Mouse (Mus musculus): ENCODE measurements at regions not wholly inside any gene's neighbourhood (a gene's known extent, or its start where the extent isn't known, plus 50 kb on each side); places are given as distances from the start of the nearest gene placed in this dataset.

DNA sequence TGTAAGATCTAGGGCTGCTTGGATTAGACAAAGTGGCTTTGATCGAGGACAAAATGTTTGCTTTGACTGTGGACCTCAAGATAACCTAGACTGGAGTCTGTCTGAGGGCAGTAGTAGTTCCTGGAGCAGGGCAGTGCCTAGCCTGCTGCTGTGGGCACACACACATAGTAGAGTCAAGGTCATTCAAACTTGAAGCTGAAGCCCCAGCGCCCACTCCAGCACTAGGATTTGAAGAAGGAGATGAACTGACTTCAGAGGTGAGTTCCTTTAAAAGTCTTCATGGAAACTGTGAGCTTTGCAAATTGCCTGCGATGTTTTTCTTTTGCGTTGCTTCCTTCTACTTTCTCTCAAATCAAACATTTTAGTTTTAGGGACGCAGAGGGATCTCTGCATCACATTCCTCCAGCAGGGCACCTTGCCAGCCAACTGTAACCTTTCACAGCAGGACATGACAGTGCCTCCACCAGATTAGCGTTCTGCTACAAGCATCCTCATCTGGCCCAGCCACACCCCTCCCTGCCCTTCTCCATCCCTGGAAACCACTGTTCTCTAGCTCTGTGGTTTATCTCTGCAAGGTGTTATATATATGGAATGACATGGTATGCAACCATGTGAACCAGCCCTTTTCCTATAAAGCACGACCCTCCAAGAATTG, 377.3 kb upstream of the Gm10131 start:
- no peak for DNase-seq (ENCODE audit: low spot score in 2 of 2)

DNA sequence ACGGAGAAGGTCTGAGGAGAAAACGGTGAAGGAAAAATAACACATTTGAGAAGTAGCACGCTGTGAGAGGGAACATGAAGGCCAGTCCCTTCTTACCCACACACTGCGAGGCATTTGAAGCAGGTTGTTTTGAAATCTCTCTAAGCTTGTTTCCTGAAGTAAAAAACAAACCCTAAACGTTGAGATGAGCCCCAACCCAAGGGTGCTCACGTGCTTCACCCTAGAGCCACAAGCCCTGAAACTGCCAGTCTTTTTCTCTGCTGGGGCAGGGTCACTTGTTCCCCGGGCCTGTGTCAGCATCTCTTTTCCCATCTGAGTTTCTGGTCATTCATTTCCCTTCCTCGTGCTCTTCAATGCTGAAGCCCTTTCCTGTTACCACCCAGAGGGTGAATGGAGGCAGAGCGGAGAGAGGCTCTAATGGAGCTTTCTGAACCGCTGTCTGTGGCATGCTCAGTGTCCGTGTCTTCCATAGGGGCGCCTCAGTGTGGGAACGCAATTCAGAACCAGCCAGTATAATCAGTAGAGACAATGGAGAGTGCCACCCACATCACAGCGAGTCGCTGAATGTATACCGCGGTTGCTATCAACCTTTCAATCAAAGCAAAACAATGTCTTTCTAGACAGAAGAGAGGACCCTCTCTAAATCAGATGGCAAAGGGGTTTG, 375.0 kb upstream of the Gm10131 start:
- no peak for DNase-seq (ENCODE audit: low spot score in 2 of 2)

DNA sequence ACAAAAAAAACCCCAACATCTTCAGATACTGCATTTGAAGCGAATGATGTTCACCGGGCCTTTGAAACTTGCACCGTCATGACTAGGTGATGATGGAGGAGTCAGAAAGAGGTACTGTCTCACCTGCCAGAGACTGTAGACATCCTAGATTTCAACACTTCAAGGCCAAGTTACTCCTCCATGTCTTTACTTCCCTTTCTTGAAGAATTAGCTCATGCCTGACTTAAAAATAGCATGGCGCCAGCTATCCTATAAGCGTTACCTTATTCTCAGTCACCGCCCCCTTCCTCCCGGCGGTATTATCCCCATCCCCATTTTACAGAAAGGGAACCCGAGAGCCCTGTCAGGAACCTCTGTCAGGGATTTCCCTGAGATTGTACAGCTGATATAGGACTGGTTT, 374.4 kb upstream of the Gm10131 start:
- no peak for DNase-seq (ENCODE audit: low spot score in 2 of 2)

DNA sequence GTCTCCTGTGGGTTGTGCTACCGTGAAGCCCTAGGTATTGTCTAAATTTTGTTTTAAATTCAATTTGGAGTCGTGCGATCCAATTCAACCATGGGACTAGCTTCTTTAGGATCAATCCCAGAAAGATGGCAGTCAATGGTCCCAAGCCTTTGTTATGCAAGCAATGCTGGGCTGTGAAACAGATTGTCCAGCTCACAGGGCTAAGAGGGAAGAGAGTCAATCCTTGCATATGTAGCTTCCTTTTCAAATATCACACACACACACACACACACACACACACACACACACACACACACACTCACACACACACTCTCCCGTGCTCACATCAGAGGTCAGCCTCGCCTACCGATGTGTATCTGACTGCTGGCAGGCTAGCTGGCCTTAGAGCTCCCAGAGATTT, 373.8 kb upstream of the Gm10131 start:
- DNase-seq (ENCODE audit: low spot score in 2 of 2): no peak

DNA sequence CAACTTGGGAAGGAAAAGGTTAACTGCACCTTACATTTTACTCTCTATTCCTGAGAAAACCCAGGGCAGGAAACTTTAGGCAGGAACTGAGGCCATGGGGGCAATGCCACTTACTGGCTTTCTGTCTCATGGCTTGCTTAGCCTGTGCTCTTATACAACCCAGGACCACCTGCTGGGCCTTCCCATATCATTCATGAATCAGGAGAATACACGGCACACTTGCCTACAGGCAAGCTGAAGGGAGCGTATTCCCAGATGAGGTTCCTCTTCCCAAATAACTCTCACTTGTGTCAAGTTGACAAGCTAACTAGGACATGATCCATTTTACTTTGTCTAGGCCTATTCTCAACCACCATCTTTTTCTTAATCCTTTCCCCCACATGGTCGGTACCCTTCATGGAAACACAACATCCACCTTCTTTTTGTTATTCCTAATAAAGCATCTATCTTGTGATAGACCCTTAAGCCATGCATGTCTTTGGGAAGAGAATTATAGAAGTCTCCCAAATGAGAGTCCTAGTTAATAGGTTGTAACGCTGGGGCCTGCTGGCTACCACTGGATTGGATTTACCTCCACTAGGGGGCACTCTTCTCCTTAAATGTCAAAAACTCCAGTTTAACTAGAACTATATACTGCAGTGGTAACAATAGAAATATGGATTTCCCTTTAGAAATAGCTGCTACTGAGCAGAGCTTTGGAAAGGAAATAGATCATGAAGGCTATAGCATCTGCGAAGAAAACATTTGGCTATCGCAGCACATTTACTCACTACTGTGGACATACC, 373.2 kb upstream of the Gm10131 start:
- DNase-seq (ENCODE audit: low spot score in 2 of 2): peak; percentile 5 to 34

DNA sequence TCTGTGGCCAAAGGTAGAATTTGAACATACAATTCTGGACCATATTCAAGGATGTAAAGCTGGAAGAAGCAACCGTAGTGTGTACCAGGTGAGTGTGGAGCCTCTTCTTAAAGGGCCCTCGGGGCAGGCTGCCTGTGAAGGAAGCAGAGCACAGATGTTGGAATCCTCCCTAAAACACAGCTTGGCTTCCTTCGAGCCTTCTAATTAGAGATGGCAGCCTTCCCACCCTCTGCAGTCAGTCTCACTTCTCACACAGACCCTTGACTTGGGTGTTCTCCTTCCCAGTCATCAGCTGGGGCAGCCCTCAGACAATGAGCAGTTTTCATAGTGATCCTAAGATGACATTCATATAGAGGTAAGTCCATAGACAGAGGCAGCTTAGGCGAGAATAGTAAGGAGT, 371.7 kb upstream of the Gm10131 start:
- DNase-seq (ENCODE audit: low spot score in 2 of 2): no peak

DNA sequence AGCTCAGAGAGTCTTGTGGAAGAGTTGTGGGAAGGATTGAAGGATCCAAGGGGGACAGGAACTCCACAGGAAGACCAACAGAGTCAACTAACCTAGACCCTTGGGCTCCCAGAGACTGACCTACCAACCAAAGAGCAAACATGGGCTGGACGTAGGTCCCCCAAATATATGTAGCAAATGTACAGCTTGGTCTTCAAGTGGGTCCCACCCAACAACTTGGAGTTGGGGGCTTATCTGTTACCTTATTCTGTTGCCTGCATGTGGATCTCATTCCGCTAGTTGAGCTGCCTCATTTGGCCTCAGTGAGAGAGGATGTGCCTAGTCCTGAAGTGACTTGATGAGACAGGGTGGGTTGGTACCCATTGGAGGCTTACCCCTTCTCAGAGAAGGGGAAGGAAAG, 371.1 kb upstream of the Gm10131 start:
- DNase-seq (ENCODE audit: low spot score in 2 of 2): no peak

DNA sequence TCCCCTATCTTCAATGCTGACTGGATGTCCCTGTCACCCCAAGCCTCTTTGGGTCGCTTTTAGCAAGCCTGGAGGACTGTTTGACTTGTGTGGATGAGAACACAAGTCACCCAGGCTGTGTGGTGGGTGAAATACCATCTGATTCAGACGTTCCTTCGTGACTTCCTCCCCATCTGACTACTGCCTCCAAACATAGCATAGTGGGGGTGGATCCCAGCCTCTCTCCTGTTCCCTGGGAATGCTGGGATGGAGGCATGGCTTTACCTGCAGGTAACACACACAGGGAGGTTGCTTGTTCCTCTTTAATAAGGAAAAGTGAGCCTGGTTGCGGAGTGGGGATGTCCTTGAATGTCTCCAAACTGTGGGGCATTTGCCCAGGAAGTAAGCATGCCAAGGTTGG, 369.0 kb upstream of the Gm10131 start:
- DNase-seq (ENCODE audit: low spot score in 2 of 2): no peak

DNA sequence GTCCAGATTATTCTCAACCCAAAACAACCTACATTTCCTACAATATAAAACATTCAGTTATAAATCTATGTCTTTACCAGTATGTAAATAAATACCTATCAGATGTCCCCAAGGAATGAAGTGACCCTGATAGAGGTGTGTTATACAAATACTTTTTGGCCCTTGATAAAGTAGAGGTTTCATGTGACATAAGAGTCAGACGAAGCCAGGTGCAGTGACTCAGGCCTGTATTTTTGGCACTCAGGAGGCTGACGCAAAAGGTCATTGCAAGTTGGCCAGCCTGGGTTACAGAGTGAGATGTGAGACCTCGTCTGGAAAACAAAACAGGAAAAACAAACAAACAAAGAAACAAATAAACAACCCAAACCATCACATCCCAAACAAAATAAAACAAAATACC, 367.4 kb upstream of the Gm10131 start:
- peak in 1 of 2 experiments; percentile 38 for DNase-seq (ENCODE audit: low spot score in 2 of 2)

DNA sequence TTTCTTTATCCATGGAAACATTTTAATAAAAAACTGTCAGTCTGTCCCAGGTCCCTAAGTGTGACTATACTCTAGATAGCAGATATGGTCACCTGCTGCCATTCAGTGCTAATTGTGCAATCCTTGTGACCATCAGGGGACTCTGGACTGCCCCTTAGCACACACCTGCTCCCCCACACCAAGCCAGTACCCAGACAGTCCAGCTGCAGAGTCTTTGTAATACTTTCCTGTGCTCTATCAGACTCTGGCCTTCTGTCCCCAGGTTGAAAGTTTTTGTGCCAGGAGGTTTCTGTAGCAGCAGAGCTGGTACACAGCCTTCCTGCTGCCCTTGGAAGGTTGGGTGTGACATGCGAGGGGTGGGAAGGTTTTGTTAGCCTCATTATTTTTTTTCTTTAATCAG, 366.9 kb upstream of the Gm10131 start:
- DNase-seq (ENCODE audit: low spot score in 2 of 2): no peak

DNA sequence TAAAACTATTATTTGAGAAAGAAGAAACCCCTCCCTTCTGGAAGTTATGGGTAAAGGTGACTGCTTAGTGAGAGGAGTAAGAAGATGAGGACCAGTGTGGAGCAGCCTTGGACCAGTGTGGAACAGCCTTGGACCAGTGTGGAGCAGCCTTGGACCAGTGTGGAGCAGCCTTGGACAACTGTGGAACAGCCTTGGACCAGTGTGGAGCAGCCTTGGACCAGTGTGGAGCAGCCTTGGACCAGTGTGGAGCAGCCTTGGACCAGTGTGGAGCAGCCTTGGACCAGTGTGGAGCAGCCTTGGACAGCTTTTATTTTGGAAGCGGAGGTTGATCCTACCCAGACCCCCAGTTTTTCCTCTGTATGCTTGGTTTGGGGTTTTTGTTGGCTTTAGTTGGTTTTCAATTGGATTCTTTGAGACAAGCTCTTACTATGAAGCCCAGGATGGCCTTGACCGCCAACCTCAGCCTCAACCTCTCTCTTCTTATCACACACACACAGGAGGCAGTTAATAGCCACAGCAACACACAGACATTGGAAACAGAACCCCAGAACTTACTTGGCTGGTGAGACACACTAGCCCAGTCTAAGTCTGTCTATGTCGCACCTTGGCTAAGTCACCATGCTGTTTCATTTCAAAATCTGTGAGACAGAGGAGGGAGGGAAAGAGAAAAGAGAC, 364.7 kb upstream of the Gm10131 start:
- DNase-seq (ENCODE audit: low spot score in 2 of 2): no peak

DNA sequence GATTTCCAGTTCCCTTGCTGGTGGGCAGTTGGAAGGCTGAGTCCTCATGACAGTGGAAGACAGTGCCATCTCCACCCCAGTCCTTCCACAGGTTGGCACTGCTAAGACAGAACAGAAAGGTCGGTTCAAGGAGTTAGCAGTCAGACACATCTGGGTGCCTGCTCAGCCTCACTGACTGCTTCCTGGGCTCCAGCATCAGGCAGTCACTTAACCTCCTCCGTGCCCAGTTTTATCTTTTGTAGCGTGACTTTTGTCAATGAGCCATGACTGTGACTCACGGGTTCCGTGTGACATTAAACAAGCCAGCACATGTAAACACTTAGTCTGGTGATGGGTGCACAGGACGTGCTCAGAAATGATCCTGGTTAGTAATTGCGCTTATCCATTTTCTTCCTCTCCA, 363.1 kb upstream of the Gm10131 start:
- DNase-seq (ENCODE audit: low spot score in 2 of 2): peak in 1 of 2 experiments; percentile 44

DNA sequence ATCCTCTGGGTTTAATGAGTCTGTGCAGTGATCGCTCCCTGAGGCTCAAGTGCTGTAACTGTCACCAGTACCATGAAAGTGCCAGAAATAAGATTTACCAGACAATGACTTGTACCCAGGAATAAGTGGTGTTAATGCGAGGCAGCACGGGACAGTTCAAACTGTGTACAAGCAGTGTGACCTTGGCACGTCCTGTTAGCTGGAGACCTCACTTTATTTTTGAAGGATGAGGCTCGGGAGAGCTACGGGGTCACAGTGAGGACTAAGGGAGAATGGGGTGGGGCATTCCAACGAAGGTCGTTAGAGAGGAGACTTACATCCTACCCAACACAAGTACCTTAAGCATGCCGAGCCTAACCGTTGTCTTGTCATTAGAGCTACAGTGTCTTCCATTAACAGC, 362.2 kb upstream of the Gm10131 start:
- DNase-seq (ENCODE audit: low spot score in 2 of 2): no peak

DNA sequence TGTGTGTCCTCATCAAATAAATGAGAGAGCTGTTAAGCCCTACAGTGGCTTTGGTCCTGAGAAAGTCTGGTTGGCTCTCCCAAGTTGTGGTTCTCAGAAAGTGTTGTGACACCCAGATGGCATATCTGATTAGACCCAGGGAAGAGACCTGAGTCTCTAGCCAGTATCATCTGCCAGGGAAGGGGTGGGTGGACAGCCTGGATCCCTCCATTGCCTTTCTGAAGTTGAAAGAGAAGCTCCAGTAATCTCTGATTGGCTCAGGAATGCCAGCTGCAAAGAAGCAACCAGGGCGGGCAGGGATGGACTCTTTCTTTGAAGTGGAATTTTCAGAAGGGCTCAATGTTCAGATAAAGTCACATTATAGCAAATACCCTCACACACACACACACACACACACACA, 361.8 kb upstream of the Gm10131 start:
- DNase-seq (ENCODE audit: low spot score in 2 of 2): no peak

DNA sequence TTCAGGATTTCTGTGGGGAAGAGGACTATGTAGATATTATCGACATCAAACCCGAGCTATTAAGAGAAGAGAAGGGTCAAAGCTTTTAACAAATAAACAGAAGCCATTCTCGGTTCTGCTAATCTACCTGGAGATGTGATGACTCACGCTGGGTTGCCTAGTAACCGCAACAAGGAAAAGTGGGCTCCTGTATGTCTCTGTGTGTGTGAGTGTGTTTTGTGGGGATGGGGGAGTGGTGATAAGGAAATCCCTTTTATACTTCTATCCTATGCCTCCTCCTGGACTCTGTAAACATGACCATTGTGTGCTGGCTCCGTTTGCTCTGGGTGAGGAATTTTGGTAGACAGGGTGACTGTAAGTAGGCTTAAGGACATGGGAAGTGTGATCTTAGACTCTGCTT, 361.3 kb upstream of the Gm10131 start:
- DNase-seq (ENCODE audit: low spot score in 2 of 2): no peak

DNA sequence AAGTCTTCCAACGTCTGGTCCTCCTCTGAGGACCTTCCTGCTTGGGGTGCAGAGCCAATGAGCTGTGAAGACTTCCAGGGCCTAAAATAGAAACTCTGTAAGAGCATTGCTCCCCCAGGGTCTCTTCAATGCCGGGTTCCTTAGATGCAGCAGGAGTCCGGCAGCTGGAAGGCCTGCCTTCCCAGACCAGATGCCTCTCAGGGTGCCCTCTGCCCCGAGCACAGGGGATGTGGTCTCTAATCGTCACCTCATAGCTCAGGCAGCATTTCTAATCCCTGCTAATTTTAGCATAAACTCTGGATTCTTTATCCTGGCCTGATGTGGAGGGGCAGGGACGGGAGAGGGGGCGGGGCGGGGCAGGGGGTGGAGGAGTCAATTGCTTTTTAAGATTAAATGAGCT, 360.9 kb upstream of the Gm10131 start:
- peak in 1 of 2 experiments; percentile 19 for DNase-seq (ENCODE audit: low spot score in 2 of 2)

DNA sequence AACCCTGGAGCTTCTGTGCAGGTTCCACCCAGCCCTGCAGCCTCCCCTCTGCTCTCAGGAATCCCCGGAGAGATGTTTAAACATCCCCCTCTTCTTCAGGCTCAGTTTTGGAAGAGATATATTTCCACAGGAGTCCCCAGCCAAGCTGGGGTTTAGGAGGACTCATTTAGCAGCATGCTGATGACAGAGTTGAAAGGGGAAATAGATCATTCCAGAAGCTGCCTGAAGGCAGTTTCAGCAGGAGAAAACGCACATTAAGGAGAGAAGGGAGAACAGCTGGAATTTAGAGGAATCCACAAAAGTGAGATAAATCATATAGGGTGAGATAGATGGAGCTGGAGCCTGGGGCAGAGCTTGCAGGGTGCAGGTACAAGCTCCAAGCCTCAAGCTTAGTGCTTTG, 357.6 kb upstream of the Gm10131 start:
- no peak for DNase-seq (ENCODE audit: low spot score in 2 of 2)

DNA sequence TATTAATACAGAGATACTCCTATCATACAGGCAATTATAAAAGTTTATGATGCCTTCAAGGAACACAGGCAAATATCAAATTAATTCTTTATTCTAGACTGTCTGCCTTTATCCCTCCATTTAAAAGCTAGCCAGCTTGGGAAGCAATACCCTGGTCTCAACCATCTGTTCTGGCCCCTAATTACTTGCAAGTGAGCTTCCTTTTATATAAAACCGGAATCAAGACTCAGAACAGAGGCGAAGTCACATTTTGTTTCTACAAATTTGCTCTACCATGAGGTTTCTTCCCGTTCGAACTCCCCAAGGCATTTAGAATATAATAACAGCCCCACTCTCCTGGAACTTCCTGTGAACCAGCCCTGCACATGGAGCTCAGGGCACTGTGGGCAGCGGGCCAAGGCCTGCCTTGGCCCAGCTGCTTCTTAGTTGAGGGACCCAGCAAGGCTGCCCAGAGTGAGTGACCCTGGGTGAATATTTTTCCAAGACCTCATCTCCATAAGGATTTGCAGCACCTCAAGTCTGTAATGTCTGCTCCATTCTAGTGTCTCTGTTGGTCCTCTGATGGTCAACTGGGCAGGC, 355.3 kb upstream of the Gm10131 start:
- DNase-seq (ENCODE audit: low spot score in 2 of 2): no peak

DNA sequence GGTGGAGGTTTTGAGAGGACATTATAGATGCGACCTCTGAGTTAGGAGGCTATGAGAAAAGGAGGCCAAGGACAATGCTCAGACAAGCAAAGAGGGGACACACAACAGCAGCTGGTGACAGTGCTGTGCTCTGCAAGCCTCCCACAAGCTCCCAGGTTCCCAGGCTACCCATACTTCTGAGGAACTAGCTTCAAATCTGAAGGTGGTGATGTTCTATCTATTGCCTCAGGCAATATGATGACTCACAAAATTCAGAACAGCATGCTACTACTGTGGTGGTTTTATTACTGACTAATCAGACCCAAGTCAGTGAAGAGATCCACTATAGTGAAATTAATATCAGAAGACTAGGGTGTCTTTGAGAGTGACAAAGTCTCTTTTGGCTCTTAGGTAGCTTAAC, 353.9 kb upstream of the Gm10131 start:
- DNase-seq (ENCODE audit: low spot score in 2 of 2): no peak

DNA sequence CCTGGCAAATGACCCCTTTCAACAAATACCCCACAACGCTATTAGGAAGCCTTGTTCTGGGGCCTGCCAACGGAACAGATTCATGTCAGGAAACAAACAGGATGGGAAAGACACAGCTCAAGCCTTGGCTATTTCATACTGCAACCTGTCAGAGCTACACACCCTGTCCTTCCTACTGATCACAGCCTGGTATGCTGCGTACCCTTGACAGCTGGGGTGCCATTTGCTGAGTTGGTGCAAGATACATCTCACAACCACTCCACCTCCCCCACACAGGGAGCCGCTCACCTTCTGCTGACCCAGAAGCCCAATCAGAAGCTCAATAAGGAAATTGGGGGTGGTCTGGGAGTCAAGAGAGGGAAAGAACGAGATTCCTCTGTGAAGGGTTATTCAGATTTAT, 350.7 kb upstream of the Gm10131 start:
- DNase-seq (ENCODE audit: low spot score in 2 of 2): no peak

DNA sequence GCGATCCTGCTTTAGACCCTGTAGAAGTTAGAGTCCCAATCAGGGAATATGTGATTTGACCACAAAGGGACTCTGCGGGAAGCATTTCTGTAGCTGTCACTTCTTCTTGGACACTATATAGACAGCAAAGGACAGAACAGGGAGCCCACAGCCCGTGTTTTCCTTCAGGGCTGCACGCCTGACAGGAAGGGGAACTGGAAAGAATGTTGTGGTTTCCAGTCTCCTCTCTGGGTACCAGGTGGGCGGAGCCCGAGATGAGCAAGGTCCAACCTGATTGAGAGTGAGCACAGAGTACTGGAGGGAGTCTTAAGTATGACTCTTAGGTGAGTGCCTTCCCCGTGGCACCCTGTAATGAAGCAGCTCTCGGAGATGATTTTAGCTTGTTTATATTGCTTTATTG, 346.8 kb upstream of the Gm10131 start:
- DNase-seq (ENCODE audit: low spot score in 2 of 2): no peak

DNA sequence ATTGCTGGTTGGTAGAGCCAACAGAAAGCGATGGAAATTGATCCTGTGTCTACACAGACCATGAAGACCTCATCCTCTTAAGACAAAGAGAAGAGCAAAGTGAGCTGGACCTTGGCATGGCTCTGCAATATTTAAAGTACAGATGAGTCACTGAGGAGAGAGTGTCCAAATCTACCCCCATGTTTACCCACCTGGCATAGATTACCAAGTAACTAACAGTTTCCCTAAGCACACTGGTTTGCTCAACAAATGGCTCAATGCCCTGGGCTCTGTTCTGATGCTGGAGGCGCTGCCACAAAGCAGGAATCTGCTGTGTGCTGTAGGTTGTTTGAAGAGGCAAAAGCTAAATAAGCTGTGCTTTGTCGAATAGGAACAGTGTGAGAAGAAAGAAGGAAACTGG, 345.0 kb upstream of the Gm10131 start:
- DNase-seq (ENCODE audit: low spot score in 2 of 2): no peak

Data from heart, adult 9 months (tissue).